Mouse (Mus musculus): Measurements from ENCODE around the gene Eps8l2. TPM values are rescaled to one million over a fixed set of nuclear protein-coding genes. Genes with fewer than 3 reads are reported as not detected.
A peak's percentile ranks its signal among the peaks of the same experiment; 100 is the strongest.
"Not testable (repeated sequence)": the region's sequence is repeated elsewhere in the genome, so short reads cannot be mapped to it uniquely, and the experiment has no call there.

The Eps8l2 gene
- polyA plus RNA-seq, 1 experiment from 2014 or later, result 5.7 TPM

DNA sequence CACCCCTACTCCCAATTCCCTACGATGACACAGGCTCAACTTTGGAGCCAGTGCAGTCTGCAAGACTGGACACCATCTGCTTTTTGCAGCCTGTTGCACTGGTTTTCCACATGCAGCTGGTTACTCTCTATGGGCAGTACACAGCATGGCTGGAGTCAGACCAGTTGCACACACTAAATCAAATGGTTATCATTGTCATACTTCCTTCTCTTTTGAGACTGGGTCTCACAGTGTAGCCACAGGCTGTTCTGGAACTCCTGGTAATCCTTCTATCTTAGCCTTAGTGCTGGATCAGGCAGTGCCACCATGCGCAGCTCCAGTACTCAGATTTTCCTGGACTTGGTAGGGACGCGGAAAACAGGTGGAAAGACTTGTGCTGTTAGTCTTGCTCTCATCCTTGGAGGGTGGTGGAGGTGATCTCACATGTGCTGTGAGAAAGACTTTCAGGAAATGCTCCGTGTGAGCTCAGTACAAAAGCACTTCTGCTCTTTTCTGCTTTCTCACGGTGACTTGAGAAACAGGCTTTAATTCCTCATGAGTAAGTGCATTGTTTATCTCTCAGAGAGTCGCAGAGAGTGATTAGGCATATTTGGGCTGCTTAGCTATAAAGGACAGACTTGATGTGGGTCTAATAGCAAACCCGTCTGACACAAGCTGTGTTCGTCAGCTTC lies 54.0 kb downstream of the Eps8l2 start:
- ATAC-seq (ENCODE audit: insufficient number of reproducible peaks, insufficient read depth, low FRiP score, low TSS enrichment), result peak; percentile 48; the same call in 1 of the 2 replicates

GRCm38 (mm10) chr7:141394158-141394557 lies 55.5 kb downstream of the Eps8l2 start:
- H3K4me2 ChIP-seq (replicated peaks), result no peak overlapping the region
- ATAC-seq (ENCODE audit: insufficient number of reproducible peaks, insufficient read depth, low FRiP score, low TSS enrichment), result no peak
- peaks cover 32% of the 10 kb centered on the region for H3K36me3 ChIP-seq
- no peaks in the 10 kb centered on the region for H3K9me3 ChIP-seq
- peaks cover 7% of the 10 kb centered on the region for H3K4me1 ChIP-seq
- 93% methylated on average over 7 of the region's 7 CpGs for WGBS
- no peak overlapping the region for H3K4me3 ChIP-seq
- H3K27me3 ChIP-seq, result no peaks in the 10 kb centered on the region
- H3K9ac ChIP-seq, result no peak overlapping the region
- no peak overlapping the region for H3K27ac ChIP-seq

More for the DNA sequence above, 54.0 kb downstream of the Eps8l2 start:
- H3K27ac ChIP-seq, result peak overlapping the region; percentile 75
- no peaks in the 10 kb centered on the region for H3K9me3 ChIP-seq
- peak overlapping the region; percentile 63 for H3K4me3 ChIP-seq
- peaks cover 18% of the 10 kb centered on the region for H3K36me3 ChIP-seq
- H3K27me3 ChIP-seq, result no peaks in the 10 kb centered on the region
- peak overlapping the region; percentile 69 for H3K9ac ChIP-seq
- peak overlapping the region; percentile 95 for H3K4me2 ChIP-seq (replicated peaks)
- peaks cover 7% of the 10 kb centered on the region for H3K4me1 ChIP-seq
- 35% methylated on average over 9 of the region's 9 CpGs for WGBS

DNA sequence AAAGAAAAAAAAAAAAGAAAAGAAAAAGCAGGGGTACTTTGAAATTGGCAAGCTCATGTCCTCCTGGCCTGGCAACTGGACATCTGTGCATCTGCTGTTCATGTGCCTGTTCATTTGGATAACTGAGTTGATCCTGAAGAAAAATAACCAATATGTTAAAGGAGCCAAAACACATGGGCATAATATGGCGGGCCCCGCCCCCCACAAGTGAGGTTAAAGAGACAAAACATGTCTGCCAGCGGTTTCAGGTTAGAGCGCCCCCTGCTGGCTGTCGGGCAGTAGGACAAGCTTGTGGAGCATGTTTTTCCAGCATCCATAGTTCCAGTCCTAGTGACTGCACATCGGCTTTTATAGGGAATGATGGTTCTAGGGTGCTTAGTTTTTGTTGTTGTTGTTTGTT lies 56.1 kb downstream of the Eps8l2 start:
- ATAC-seq (ENCODE audit: insufficient number of reproducible peaks, insufficient read depth, low FRiP score, low TSS enrichment), result no peak
- Histone ChIP-seq H3K4me1 (peaks cover 7% of the 10 kb centered on the region), H3K4me2 (replicated peaks) (no peak overlapping the region), H3K27ac (no peak overlapping the region), H3K4me3 (no peak overlapping the region), H3K36me3 (peaks cover 39% of the 10 kb centered on the region), H3K27me3 (no peaks in the 10 kb centered on the region), H3K9me3 (no peaks in the 10 kb centered on the region), H3K9ac (no peak overlapping the region)
- 15% methylated on average over 6 of the region's 6 CpGs for WGBS

DNA sequence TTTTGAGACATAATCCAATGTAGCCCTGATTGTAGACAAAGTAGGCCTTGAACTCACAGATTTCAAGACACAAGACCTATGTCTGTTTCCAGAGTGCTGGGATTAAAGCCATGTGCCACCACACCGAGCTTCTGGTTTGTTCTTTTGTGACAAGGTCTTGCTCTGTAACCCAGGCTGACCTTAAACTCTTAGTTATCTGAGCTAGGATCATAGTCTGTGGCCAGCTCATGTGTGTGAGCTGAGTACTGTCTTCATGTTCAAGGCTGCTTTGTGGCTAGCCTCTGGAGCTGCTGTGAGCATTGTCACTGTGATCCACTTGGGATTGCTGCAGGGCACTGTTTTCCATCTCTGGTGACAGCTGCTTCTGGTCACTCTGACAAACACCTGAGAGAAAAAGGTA lies 56.7 kb downstream of the Eps8l2 start:
- Histone ChIP-seq H3K9me3 (no peaks in the 10 kb centered on the region), H3K9ac (no peak overlapping the region), H3K27me3 (no peaks in the 10 kb centered on the region), H3K4me3 (no peak overlapping the region), H3K27ac (no peak overlapping the region), H3K4me2 (replicated peaks) (no peak overlapping the region), H3K4me1 (peaks cover 7% of the 10 kb centered on the region), H3K36me3 (peaks cover 44% of the 10 kb centered on the region)
- WGBS, result 81% methylated on average over 1 of the region's 1 CpGs
- ATAC-seq (ENCODE audit: insufficient number of reproducible peaks, insufficient read depth, low FRiP score, low TSS enrichment), result no peak

DNA sequence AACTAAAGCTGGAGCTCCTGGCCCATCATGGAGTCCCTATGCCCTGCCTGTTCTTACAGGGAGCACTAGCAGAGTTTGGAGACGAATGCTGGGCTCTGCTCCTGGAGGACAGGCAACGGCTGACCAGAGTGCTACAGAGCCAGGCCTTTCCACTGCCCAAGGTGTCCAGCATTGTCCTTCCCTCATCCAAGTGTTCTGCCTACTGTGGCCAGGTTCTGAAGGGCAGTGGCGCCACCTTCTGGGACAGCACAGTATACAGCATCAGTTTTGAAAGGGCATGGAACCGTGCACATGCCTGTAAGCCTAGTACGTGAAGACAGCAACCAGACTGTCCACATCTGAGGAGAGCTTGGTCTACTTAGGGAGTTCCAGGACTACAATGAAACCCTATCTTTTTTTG lies 64.6 kb downstream of the Eps8l2 start:
- no peaks in the 10 kb centered on the region for H3K27me3 ChIP-seq
- H3K4me1 ChIP-seq, result no peaks in the 10 kb centered on the region
- no peak overlapping the region for H3K4me2 ChIP-seq (replicated peaks)
- no peak overlapping the region for H3K27ac ChIP-seq
- ATAC-seq (ENCODE audit: insufficient number of reproducible peaks, insufficient read depth, low FRiP score, low TSS enrichment), result no peak
- WGBS, result 54% methylated on average over 5 of the region's 5 CpGs
- no peak overlapping the region for H3K9ac ChIP-seq
- no peaks in the 10 kb centered on the region for H3K9me3 ChIP-seq
- no peak overlapping the region for H3K4me3 ChIP-seq
- H3K36me3 ChIP-seq, result peaks cover 67% of the 10 kb centered on the region

- Histone ChIP-seq H3K4me3 (no peak overlapping the region), H3K4me2 (replicated peaks) (no peak overlapping the region), H3K4me1 (peaks cover 6% of the 10 kb centered on the region; the same call in 1 of the 2 replicates), H3K36me3 (peaks cover 65% of the 10 kb centered on the region), H3K9me3 (no peaks in the 10 kb centered on the region), H3K27me3 (no peaks in the 10 kb centered on the region), H3K27ac (no peak overlapping the region), H3K9ac (no peak overlapping the region)
- WGBS, result 81% methylated on average over 4 of the region's 4 CpGs
- no peak for ATAC-seq (ENCODE audit: insufficient number of reproducible peaks, insufficient read depth, low FRiP score, low TSS enrichment)
Observed at GRCm38 (mm10) chr7:141405466-141405865, 66.8 kb downstream of the Eps8l2 start.

- H3K36me3 ChIP-seq, result peaks cover 48% of the 10 kb centered on the region
- WGBS, result 92% methylated on average over 7 of the region's 7 CpGs
Observed at GRCm38 (mm10) chr7:141407670-141408069, 69.0 kb downstream of the Eps8l2 start.

DNA sequence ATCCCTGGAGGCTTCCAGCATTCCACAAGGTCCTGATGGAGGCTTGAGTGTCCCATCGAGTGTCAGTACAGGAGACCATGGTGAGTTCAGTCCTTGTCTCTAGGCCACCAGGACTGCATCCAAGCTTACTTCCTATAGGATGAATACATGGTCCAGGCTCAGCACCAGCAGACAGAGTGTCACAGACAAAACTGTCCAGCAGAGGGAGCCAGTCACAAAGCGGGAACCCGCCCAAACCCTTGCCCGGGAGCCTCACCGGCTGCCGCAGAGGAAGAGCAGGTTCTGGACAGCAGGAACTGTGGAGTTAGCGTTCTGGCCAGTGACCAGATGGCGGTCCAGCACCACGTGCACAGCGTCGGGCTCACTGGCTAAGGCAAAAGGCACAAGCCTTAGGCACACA lies 70.2 kb downstream of the Eps8l2 start:
- ATAC-seq (ENCODE audit: insufficient number of reproducible peaks, insufficient read depth, low FRiP score, low TSS enrichment), result peak; percentile 48; the same call in 1 of the 2 replicates
- 0 out of 2 replicates have a peak overlapping the region, but pooled peaks have one; percentile 5 for H3K9ac ChIP-seq
- peaks cover 38% of the 10 kb centered on the region for H3K36me3 ChIP-seq
- H3K4me1 ChIP-seq, result peaks cover 11% of the 10 kb centered on the region
- no peak overlapping the region for H3K4me3 ChIP-seq
- WGBS, result 14% methylated on average over 11 of the region's 11 CpGs
- H3K27me3 ChIP-seq, result no peaks in the 10 kb centered on the region
- no peak overlapping the region for H3K4me2 ChIP-seq (replicated peaks)
- no peak overlapping the region for H3K27ac ChIP-seq
- H3K9me3 ChIP-seq, result no peaks in the 10 kb centered on the region

More at GRCm38 (mm10) chr7:141407670-141408069, 69.0 kb downstream of the Eps8l2 start:
- H3K9ac ChIP-seq; H3K27ac ChIP-seq; H3K9me3 ChIP-seq; H3K4me2 ChIP-seq (replicated peaks); ATAC-seq (ENCODE audit: insufficient number of reproducible peaks, insufficient read depth, low FRiP score, low TSS enrichment); H3K27me3 ChIP-seq; H3K4me1 ChIP-seq; H3K4me3 ChIP-seq: not testable (repeated sequence)

- H3K9me3 ChIP-seq, result no peaks in the 10 kb centered on the region
- H3K36me3 ChIP-seq, result peaks cover 34% of the 10 kb centered on the region
- H3K4me1 ChIP-seq, result peaks cover 11% of the 10 kb centered on the region
- no peak overlapping the region for H3K27ac ChIP-seq
- 89% methylated on average over 8 of the region's 8 CpGs for WGBS
- no peak overlapping the region for H3K4me3 ChIP-seq
- no peaks in the 10 kb centered on the region for H3K27me3 ChIP-seq
- ATAC-seq (ENCODE audit: insufficient number of reproducible peaks, insufficient read depth, low FRiP score, low TSS enrichment), result no peak
- 0 out of 2 replicates have a peak overlapping the region, but pooled peaks have one; percentile 1 for H3K9ac ChIP-seq
- H3K4me2 ChIP-seq (replicated peaks), result no peak overlapping the region
Observed at GRCm38 (mm10) chr7:141410631-141411030, 72.0 kb downstream of the Eps8l2 start.

- Histone ChIP-seq H3K4me3 (no peak overlapping the region), H3K9ac (no peak overlapping the region), H3K9me3 (no peaks in the 10 kb centered on the region), H3K36me3 (peaks cover 34% of the 10 kb centered on the region), H3K4me1 (peaks cover 11% of the 10 kb centered on the region), H3K4me2 (replicated peaks) (no peak overlapping the region), H3K27me3 (no peaks in the 10 kb centered on the region), H3K27ac (no peak overlapping the region)
- WGBS, result 80% methylated on average over 1 of the region's 1 CpGs
- no peak for ATAC-seq (ENCODE audit: insufficient number of reproducible peaks, insufficient read depth, low FRiP score, low TSS enrichment)
Observed at GRCm38 (mm10) chr7:141411667-141412066, 73.0 kb downstream of the Eps8l2 start.

All from embryonic facial prominence, embryonic 12.5 days (tissue).